Mouse (Mus musculus) regulatory T cell (primary cell): ENCODE measurements at regions not wholly inside any gene's neighbourhood (a gene's known extent, or its start where the extent isn't known, plus 50 kb on each side); places are given as distances from the start of the nearest gene placed in this dataset.

Source experiments
- in situ Hi-C: fragments of 300-600 bp; cut with MboI, MseI; formaldehyde crosslinking; loops from one replicate; pipeline ENCODE4 v1.15.1; 2025; ENCODE audit warnings: high pct_unique_total_duplicates

DNA sequence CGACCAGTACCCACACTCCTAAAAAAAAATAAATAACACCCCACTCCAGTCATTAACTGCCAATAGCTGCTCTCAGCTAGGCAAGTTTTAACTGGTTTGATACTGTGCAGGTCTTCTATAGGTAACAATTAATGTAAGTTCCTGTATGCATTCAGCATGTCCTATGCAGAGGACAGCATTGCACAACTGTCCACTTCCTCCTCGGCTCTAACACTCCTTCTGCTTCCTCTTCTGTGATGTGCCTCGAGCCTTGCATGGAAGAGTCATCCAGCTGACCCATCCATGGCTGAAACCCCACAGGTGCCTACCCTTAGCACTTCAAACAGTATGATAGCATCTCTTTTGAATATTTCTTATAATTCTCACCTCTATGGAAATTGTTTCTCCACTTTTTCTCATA is 449.4 kb upstream of the Rag2 start:
- in situ Hi-C loops, result no loop called here

DNA sequence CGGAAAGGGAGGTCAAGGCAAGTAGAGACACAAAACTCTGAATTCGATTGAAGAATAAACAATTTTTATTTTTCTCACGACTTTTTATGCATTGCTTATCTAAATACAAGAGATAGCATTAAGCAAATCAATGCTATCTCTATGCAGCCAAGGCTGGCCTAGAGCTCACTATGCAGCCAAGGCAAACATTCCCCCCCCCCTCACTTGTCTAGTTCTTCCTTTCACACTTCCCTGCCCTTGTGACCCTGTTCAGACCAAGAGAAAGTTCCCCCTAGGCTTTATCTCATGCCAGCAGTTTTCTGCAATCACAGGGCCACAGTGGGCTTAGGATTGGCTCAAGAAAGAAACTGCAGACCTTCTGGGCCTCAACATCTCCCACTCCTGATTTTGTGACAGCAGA is 417.9 kb upstream of the Rag2 start:
- in situ Hi-C loops, result no loop called here

DNA sequence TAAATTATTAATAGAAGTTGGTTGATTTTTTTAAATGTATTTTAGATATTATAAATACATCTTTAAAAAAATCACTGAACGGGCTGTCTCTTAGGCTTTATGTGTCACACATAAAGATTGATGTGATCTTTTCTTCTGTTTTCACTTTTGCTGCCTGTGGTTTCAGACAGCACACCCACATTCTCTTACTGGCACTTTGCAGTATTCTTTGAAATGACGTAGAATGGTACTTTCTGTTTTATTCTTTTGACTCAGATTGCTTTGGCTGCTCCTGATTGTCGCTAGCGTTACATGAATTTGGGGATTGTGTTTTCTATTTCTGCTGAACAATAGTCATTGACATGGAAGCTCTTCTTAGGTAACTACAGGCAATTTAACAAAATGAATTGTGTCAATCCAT is 415.4 kb upstream of the Rag2 start:
- in situ Hi-C loops, result no loop called here

DNA sequence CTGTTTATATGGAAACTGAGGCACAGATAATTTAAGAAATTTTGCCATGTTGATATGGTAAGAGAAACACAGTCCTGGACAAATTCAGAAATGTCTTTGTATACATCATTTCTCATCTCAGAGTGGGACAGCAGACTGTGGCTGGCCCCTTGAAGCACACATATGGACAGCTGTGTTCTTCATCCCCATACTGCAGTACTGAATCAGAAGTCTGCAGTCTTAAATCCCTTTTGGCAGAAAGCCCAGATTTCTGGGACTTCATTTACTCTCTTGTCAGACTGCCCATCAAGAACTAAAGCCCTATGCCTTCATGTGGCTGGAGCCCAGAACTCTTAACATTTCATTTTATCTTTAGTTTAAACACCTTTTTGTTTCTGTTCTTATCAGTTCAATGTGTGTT is 403.8 kb upstream of the Rag2 start:
- in situ Hi-C loops, result no loop called here

DNA sequence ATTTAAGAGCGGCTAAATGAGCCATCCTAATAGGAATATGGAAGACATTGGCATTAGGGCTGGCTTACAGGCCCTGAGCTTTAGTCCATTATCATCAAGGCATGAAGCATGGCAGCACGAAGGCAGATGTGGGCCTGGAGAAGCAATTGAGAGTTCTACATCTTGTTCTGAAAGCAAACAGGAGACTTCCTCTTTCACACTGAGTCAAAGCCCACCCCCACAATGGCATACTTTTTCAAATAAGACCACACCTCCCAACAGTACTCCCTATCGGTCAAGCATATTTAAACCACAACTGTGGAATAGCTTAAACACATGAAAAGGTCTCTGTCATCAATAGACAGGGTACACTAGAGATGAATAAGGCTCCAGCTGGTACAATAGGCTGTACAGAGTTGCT is 381.5 kb upstream of the Rag2 start:
- in situ Hi-C loops, result no loop called here

DNA sequence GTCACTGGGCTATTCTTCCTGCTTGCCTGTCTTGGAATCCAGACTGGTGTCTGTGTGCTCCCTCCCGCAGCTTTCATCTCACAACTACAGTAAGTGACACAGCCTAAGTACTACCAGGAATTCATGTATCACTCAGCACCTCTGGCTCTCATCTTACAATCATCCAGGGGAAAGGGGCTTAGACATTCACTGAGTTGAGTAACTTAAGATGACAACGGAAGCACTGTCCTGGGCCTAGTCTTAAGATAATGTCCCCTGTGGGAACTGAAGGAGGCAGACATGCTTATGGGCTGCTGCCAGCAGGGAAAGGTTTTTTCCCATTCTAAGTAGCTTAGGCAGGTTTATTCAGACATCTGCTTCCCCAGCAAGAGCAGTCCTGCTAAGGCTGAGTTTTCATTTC is 377.4 kb upstream of the Rag2 start:
- in situ Hi-C loops, result no loop called here

DNA sequence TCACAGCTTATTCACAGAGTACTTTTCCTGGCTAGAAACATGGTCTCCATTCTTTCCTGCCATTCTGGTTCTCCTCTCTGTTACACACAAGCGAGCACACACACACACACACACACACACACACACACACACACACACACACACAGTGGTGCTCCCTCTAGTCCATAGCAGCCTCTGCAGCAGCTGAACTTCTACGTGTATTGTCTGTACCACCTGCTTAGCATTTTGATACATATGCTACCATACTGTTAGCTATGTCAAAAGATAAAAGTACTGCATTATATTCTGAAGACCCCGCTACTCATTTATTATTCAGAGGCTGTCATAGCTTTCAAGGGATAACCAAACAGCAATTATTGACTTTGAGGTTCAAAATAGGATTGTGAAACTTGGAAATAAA is 372.3 kb upstream of the Rag2 start:
- in situ Hi-C loops, result no loop called here

DNA sequence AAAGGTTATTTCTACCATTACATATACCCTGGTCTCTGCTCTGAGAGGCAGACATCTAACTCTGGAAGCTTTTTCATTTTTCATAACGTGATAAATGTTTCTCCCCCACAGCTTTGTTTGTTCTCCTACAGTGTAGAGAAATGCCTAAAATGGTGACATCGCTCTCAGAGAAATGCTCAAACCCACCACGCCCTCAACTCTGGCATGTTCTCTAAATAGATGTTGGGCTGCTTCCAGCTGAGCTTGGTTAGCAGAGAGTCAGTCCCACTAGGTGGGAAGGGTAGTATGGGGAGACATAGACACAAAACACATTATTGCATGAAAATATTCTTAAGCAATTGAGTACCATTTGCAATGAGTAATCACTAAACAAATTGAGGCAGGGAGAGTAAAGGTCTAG is 368.1 kb upstream of the Rag2 start:
- in situ Hi-C loops, result no loop called here

DNA sequence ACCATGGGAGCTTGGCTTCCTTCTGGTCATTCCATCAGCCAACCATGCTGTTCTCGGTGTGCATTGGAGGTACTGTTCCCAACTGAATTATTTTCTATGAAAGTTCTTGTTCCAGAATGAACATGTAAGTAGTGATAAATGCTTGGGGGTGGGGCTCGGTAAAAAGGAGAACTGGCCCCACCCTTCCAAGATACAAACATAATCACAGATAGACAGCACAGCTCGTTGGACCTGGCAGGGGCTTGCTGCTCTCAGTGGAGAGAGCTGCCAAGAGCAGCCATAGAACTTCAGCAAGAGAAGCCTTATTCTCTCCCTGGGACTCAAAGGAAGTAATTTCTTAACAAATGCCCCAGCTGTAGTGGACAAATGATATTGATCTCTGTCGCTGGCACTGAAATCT is 360.6 kb upstream of the Rag2 start:
- in situ Hi-C loops, result no loop called here

DNA sequence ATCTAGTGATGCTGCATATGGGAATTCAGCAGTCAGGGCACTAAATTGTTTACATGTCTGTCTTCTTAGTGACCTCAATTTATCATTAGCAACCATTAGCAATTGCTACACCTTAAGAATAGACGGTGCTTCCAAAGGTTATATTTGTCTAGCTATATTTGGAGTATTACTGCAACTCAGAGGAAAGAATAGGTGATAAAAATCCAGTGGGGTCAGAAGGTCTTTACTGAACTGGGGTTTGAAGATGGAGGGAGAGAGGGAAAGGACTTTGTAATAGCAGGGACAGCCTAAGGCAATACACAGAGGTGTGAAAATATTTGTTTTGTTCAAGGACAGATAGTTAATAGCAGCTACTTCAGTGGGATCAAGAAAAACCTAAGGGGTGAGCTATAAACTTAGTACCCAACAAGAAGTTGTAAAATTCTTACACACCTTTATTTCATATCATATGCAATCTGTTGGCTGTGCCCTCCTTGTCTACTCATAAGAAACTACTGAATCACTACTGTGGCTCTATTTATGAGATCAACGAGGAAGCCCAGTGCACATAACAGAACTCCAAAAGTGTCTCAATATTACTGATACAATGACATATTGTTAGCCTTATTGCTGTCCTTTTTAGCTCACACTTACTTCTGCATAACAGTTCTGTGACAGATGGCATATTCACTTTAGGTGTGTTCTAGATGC is 357.7 kb upstream of the Rag2 start:
- in situ Hi-C loops, result no loop called here

DNA sequence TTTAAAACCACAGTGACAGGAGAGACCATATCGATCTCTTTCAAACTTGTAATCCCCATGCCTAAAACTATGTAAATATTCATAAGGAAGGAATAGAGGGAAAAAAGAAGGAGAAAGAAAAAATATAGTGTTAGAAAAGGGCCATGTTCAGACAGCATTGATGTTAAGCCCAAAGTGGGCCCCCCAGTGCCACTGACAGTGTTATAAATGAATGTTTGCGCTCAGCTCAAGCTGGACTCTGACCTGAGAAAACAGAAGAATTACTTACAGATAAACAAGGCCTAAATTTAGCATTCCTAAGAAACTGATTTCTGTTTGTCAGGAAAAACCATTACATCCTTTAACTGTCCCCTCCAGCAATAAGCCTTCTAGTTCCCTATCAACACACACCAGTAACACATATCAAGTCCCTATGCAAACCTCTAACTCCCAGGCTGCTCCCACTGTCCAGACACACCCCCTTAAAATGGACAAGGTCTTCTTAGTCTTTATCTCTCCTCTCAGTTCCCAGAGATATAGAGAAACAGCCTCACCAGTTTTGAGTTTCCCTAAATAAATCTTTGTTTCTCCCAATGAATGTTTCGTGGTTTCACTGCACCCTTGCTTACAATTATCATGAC is 350.4 kb upstream of the Rag2 start:
- in situ Hi-C loops, result no loop called here

DNA sequence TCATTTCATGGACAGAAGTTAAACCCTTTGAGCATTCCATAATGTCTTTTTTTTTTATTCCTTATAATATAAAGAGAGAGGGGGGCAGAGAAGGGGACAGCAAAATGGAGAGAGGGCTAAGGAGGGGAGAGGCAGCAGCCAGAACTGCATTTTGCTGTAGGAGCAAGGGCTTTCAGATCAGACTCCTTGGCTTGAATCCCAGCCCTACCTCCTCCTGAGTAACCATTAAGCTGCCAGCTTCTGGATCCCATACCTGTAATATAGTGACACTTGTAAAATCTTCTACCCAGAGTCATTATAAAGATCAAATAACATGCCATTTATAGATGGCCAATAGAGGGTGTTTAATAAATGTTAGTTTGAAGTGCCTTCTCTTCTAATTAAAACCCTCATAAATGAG is 339.6 kb upstream of the Rag2 start:
- in situ Hi-C loops, result no loop called here

DNA sequence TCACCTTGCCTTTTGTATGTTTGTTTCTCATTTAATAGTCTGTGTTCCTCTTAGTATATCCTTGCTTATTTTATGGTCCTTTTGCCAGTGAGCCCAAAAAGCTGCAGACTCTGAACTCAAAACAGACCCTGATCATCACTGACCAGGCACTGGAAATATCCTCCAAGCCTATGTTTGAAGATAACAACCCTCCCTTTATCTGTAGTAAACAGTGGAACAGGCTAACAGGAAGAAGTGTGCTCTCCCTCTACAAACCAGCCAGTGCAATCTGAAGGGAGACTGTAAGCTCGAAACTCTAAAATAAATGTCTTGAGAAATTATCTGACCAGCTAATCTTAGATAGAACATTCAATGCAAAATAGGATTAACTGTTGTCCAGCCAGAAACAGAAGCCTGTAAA is 336.4 kb upstream of the Rag2 start:
- in situ Hi-C loops, result no loop called here

DNA sequence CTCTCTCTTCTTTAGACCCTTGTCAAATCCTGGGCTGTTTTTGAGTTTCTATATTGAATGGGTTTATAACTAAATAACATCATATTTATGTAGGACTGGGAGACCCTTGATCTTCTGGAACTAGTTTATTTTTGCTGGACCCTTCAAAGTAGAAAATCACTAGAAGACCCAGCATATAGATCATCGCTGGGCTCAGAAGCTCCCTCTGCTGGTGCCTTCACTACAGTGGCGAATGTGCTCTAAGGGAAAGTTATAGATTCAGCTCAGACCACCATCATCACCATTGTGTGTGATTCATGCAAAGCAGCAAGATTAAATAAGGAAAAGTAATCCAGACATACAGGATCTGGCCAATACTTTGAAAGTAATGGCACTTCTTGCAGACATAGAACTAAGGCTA is 335.4 kb upstream of the Rag2 start:
- in situ Hi-C loops, result no loop called here

DNA sequence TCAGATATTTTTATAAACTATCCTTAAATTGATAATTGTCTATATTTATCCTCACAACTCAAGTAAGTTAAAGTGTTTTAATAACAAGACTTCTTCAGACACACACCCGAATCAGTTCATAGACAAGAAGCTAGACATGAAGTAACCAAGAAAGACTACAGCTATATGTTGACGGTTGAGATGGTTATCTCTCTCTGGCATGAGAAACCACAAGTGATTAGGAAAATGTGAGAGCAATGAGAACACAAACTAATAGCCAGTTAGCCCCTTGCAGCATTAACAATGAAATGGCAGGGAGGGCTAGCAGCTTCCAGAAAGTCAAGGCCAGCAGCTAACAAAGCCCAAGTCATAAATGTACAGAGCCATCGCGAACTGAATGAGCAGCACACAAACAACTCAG is 333.8 kb upstream of the Rag2 start:
- in situ Hi-C loops, result no loop called here

DNA sequence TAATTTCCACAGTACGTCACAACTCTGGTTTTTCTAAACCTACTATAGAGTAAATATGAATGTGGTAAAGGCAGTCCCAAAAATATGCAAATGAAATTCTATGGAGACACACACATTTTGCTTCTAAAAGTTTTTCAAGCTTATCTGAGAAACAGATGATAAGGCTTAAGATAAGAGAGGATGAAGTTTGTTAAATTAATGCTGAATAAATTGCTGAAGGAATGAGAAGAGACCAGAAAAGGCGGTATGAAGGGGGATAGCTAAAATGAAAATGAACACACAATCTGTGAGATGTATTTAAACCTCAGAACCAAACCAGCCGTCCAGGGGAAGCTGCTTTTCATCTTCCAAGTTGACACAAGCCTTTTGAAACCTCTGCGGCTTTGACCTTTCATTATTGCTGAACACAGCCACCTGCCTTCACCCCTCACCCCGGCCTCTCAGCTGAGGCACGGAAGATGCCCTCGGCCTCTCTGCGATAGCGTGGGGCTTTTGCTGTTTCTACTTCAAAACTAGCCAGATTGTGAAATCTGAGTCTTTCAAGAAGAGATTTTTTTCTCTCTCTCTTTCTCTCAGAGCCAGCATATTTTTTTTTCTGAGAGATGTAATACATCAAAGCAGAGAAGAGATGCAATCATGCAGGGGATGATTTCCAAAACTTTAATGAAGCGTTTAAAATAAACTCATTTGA is 328.7 kb upstream of the Rag2 start:
- in situ Hi-C loops, result no loop called here

DNA sequence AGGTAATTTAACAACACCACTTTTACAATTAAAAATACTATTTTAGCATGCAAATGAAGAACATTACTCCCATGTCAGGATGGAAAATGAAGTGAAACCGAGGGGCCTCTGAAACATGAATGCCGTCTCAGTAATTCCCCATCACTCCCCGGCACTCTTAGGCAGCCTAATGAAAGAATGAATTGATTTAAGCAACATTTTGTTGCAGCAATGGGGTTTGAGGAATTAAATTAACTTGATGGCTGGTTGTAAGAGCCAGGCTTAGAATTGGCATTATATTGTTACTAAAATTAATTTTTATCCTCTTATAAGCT is 328.2 kb upstream of the Rag2 start:
- in situ Hi-C loops, result no loop called here

DNA sequence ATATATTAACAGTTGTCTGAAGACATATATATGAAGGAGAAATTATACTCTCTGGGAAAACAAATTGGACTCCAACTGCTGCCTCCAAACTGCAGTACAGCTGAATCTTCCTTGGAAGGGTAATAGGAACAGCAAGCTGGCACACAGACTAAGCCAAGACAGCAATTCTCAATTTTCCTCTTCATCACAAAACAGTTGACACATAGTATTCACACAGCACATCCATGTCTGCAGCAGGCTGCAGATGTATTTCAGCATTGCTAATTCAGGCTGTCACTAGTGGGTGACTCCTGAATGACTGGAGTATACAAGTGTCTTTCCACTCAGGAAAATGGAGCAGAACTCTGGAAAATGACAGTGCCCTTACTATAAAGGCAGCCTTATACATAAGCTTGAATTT is 327.7 kb upstream of the Rag2 start:
- in situ Hi-C loops, result no loop called here

DNA sequence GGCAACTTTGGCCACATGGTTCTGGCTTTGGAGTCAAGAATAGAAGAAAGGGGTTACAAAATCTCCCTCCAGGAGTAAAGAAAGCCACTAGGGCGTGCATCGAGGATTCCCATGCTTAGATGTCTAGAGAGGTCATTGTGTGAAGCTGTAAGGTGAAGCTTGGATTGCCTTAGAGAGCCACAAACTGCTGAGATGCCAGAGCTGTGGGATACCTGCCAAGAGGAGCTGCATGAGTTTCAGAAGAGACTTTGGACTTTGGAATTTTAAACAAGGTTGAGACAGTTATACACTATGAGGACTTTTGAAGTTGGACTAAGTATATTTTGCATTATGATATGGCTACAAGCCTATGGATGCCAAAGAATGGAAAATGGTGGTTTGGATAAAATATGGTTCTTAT is 325.4 kb upstream of the Rag2 start:
- in situ Hi-C loops, result no loop called here

DNA sequence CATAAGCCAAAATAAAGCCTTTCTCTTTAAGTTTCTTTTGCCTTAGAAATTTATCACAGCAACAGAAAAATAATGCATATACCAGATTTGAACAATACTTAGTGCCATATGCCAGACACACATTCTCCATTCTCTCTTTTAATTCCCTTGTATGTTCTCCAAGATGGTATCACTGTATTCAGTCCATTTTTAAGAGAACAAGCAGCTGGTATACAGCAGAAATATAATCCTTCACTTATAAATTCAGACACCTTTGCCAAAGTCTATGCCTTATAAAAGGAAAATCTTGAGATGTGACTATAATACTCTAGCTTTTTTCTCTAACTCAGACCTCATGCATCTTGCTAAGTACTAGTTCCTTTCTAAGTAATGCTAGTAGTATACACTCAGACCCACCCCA is 324.4 kb upstream of the Rag2 start:
- in situ Hi-C loops, result no loop called here

DNA sequence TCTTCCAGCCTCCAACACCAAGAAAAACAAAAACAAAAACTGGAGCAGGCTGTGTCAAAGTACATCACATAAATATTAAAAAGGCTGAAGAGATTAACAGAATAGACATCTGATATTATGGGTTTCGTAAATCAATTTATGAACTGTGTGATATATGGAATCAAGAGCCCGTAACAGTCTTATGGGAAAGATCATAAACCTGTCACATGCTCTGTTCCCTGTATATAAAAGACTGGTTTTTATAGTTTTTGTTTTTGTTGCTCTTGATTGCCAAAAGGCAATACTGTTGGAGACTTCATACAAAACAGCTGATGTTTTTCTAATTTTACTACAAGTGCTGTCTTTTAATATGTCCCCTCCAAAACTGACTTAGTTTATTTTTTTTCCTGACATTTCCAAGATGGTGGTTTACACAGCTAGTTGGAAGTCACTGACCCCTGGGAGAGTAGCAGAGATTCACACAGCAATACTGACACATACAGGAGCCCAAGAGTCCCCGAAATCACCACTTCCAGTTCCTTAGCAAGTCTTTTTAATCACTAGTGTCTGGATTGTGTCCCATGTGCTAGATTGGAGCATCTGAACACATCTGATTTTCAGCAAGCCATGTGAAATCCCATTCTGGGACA is 303.1 kb upstream of the Rag2 start:
- in situ Hi-C loops, result no loop called here

DNA sequence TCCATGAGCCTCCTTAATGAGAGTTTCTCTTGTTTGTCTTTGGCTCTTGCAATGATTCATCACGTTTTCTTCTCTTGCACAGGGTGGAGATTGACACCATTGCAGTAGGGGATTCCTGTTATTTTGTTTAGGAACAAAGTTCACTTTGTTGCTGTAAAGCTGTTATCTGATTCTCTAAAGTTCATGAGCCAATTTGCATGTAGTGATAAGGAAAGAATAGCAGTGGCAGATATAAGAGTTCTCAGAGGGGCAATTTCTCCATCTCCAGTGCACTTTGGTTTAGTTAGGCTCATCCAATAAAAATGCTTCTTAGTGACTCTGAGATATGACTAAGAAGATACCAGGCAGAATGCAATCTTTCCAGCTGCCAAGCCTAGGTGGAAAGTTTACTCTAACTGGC is 267.8 kb upstream of the Rag2 start:
- in situ Hi-C loops, result no loop called here

DNA sequence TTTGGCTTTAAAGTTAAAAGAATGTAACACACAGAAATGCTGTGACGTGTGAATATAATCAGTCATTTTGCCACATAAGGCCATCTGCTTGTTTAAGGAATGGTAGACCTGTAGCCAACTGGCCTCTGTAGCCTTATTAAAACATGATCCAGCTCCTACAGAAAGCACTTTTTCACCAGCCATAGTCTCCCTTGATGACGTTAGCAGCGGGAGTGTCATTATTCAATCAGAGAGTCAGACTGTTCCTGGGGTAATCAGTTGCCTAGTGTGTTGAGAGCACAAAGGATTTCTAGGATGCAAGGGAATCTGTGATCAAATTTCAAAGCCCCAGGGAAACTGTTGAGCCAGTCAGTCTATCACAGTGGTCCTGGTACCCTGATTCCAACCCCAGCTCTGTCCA is 260.3 kb upstream of the Rag2 start:
- in situ Hi-C loops, result no loop called here
